Mouse (Mus musculus): ENCODE measurements around the gene Stard3nl. TPM values are rescaled to one million over a fixed set of nuclear protein-coding genes. Genes with fewer than 3 reads are reported as not detected.

Stard3nl gene
- polyA plus RNA-seq, 1 experiment from 2014 or later: 214 TPM

DNA sequence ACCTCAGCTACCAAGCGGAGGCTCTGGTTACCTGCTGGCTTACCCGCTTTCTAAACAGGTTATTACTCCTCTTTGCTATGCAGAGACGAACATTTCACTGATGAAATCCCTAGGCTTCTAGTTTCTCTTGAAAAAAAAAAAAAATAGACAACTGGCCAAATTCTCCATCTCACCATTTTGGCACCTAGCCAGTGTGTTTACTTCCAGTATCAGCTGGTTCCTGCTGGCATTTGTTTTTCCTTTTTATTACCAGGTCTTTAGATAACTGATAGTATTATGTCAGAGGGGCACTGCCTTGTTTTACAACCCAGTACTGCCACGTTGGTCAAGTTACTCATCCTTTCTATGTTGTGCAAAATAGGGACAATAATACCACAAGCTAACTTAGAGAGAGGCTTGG lies 5.3 kb downstream of the Stard3nl start:
- DNase-seq (ENCODE audit: low spot score) (no peak), ATAC-seq (ENCODE audit: low FRiP score) (no peak)
- no peaks in the 10 kb centered on the region for H3K27me3 ChIP-seq (ENCODE audit: control insufficient read depth, insufficient read depth, low read length)
- no peak overlapping the region for H3K9ac ChIP-seq
- WGBS: 70% methylated on average over 4 of the region's 4 CpGs
- H3K4me2 ChIP-seq (replicated peaks): no peak overlapping the region
- peaks cover 23% of the 10 kb centered on the region for H3K4me1 ChIP-seq (replicated peaks; ENCODE audit: control insufficient read depth, insufficient read depth, low read length)
- no peak overlapping the region for H3K27ac ChIP-seq
- H3K9me3 ChIP-seq (ENCODE audit: control insufficient read depth, low read length): no peaks in the 10 kb centered on the region
- H3K4me3 ChIP-seq (replicated peaks; ENCODE audit: low read length): no peak overlapping the region
- H3K36me3 ChIP-seq (replicated peaks; ENCODE audit: control insufficient read depth, insufficient read depth): no peaks in the 10 kb centered on the region

GRCm38 (mm10) chr13:19389896-19390295 lies 5.7 kb downstream of the Stard3nl start:
- WGBS: 38% methylated on average over 12 of the region's 12 CpGs
- Histone ChIP-seq H3K4me2 (replicated peaks) (no peak overlapping the region), H3K27ac (no peak overlapping the region), H3K9ac (no peak overlapping the region), H3K4me3 (replicated peaks; ENCODE audit: low read length) (no peak overlapping the region), H3K36me3 (replicated peaks; ENCODE audit: control insufficient read depth, insufficient read depth) (no peaks in the 10 kb centered on the region), H3K4me1 (replicated peaks; ENCODE audit: control insufficient read depth, insufficient read depth, low read length) (peaks cover 23% of the 10 kb centered on the region), H3K27me3 (ENCODE audit: control insufficient read depth, insufficient read depth, low read length) (no peaks in the 10 kb centered on the region), H3K9me3 (ENCODE audit: control insufficient read depth, low read length) (no peaks in the 10 kb centered on the region)
- no peak for DNase-seq (ENCODE audit: low spot score)
- no peak for ATAC-seq (ENCODE audit: low FRiP score)

- Histone ChIP-seq H3K4me2 (replicated peaks) (no peak overlapping the region), H3K27ac (no peak overlapping the region), H3K36me3 (replicated peaks; ENCODE audit: control insufficient read depth, insufficient read depth) (no peaks in the 10 kb centered on the region), H3K4me1 (replicated peaks; ENCODE audit: control insufficient read depth, insufficient read depth, low read length) (peaks cover 19% of the 10 kb centered on the region), H3K9ac (no peak overlapping the region), H3K9me3 (ENCODE audit: control insufficient read depth, low read length) (no peaks in the 10 kb centered on the region), H3K27me3 (ENCODE audit: control insufficient read depth, insufficient read depth, low read length) (no peaks in the 10 kb centered on the region), H3K4me3 (replicated peaks; ENCODE audit: low read length) (no peak overlapping the region)
- WGBS: 75% methylated on average over 1 of the region's 1 CpGs
- DNase-seq (ENCODE audit: low spot score) (no peak), ATAC-seq (ENCODE audit: low FRiP score) (no peak)
These were observed 6.2 kb downstream of the Stard3nl start for GRCm38 (mm10) chr13:19389434-19389833.

DNA sequence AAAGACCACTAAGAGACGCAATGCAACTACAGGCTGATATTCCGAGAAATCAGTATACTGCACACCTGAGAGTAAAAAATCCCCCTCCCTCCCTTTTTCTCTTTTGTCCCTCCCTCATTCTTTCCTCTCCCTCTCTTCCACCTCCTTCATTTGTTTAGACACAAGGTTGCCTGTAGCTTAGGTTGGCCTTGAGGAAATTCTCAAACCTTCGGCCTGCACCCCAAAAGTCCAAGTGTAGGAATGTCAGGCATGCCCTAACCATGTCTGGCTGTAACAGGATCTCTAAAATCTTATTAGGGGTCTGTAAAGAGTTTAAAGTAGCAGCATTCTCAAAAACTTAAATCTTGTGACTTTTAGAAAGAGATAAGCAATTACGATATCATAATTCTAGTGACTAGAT lies 10.4 kb downstream of the Stard3nl start:
- ATAC-seq (ENCODE audit: low FRiP score) (no peak), DNase-seq (ENCODE audit: low spot score) (no peak)
- 96% methylated on average over 4 of the region's 4 CpGs for WGBS
- no peak overlapping the region for H3K9ac ChIP-seq
- H3K4me1 ChIP-seq (replicated peaks; ENCODE audit: control insufficient read depth, insufficient read depth, low read length): no peaks in the 10 kb centered on the region
- no peaks in the 10 kb centered on the region for H3K36me3 ChIP-seq (replicated peaks; ENCODE audit: control insufficient read depth, insufficient read depth)
- H3K4me2 ChIP-seq (replicated peaks): no peak overlapping the region
- H3K4me3 ChIP-seq (replicated peaks; ENCODE audit: low read length): no peak overlapping the region
- no peaks in the 10 kb centered on the region for H3K9me3 ChIP-seq (ENCODE audit: control insufficient read depth, low read length)
- H3K27me3 ChIP-seq (ENCODE audit: control insufficient read depth, insufficient read depth, low read length): no peaks in the 10 kb centered on the region
- H3K27ac ChIP-seq: no peak overlapping the region

DNA sequence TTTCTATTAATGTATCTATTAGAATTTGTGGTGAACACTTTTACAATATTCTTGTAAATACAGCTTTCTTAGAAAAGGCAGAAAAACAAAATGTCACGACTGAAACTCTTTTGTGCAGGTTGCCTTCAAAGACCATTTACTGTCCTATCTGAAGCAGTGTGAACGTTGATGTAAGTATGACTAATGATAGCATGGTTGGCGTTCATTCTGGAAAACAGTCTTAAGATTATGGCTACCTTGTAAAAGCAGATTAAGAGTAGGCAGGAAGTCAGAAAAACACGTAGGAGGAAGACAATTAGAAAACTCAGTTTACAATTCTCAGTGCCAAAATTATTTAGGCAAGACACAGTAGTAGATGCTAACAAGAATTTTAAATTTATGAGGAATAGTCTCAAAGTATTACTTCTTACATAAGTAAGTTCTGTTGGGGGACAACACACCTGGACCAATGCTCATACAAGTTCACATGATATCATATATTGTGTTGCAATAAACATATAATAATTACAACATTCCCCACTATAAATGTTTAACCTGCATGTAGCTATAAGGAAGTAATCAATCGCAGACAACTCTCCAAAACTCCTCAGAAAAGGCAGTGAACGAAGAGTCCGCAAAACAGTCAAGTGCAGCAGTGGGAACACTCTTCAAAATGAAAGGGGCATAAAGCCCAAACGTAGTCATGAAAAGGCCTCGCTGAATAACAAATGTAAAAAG lies 14.3 kb downstream of the Stard3nl start:
- H3K4me3 ChIP-seq (replicated peaks; ENCODE audit: low read length): no peak overlapping the region
- no peak overlapping the region for H3K27ac ChIP-seq
- 85% methylated on average over 9 of the region's 9 CpGs for WGBS
- DNase-seq (ENCODE audit: low spot score): no peak
- H3K9me3 ChIP-seq (ENCODE audit: control insufficient read depth, low read length): no peaks in the 10 kb centered on the region
- H3K4me1 ChIP-seq (replicated peaks; ENCODE audit: control insufficient read depth, insufficient read depth, low read length): 0 out of 2 replicates have a peak, but pooled peaks cover 2% of the 10 kb centered on the region
- H3K4me2 ChIP-seq (replicated peaks): no peak overlapping the region
- H3K27me3 ChIP-seq (ENCODE audit: control insufficient read depth, insufficient read depth, low read length): no peaks in the 10 kb centered on the region
- no peak overlapping the region for H3K9ac ChIP-seq
- ATAC-seq (ENCODE audit: low FRiP score): no peak
- H3K36me3 ChIP-seq (replicated peaks; ENCODE audit: control insufficient read depth, insufficient read depth): 0 out of 2 replicates have a peak, but pooled peaks cover 3% of the 10 kb centered on the region

DNA sequence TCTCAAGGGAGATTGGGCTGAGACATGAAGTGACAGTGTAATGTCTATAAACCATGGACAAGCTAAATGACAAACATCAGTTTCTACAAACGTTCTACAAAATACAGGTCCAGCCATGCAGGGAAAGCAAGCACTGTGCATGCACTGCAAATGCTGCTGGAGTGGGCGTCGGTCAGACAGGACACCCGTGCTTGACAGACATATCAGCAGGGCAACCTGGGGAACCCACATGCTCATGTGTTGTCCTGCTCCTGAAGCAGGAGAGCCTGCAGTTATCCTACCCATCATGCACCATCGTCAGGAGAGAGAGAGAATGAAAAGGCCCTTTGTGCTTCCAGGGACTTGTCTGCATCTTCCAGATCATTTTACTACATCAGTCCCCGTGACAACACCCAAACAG lies 16.3 kb downstream of the Stard3nl start:
- Histone ChIP-seq H3K4me1 (replicated peaks; ENCODE audit: control insufficient read depth, insufficient read depth, low read length) (0 out of 2 replicates have a peak, but pooled peaks cover 2% of the 10 kb centered on the region), H3K9ac (no peak overlapping the region), H3K27me3 (ENCODE audit: control insufficient read depth, insufficient read depth, low read length) (no peaks in the 10 kb centered on the region), H3K4me2 (replicated peaks) (no peak overlapping the region), H3K9me3 (ENCODE audit: control insufficient read depth, low read length) (no peaks in the 10 kb centered on the region), H3K27ac (no peak overlapping the region), H3K36me3 (replicated peaks; ENCODE audit: control insufficient read depth, insufficient read depth) (peaks cover 13% of the 10 kb centered on the region), H3K4me3 (replicated peaks; ENCODE audit: low read length) (no peak overlapping the region)
- 71% methylated on average over 6 of the region's 6 CpGs for WGBS
- ATAC-seq (ENCODE audit: low FRiP score) (no peak), DNase-seq (ENCODE audit: low spot score) (no peak)

DNA sequence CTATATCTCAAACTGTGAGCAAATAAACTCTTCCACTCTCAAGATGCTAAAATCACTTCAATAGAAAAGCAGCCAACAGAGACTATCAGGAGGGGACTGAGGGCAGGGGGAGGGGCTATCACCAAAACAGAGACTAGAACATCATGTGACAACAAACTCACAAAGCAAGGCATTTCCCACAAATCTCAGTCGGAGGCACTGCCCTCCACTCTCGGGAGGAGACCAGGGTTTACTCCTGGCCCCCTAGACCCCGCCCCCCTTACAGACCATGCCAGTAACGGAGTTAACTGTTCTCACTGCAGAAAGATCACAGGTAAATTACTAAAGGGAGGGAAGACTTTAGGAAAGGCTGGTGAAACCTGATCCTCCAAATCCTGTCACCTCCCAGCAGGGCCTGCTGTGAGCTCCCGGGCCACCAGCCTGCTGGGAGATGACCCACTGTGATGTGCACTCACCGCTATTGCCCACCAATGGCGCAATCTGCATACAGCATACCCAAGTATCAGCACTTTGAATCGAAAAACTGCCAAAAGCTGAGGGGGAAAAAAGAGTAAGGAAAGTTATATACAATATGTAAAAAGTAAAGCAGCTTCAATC lies 23.4 kb downstream of the Stard3nl start:
- Histone ChIP-seq H3K27me3 (ENCODE audit: control insufficient read depth, insufficient read depth, low read length) (no peaks in the 10 kb centered on the region), H3K4me2 (replicated peaks) (no peak overlapping the region), H3K9ac (no peak overlapping the region), H3K4me1 (replicated peaks; ENCODE audit: control insufficient read depth, insufficient read depth, low read length) (no peaks in the 10 kb centered on the region), H3K9me3 (ENCODE audit: control insufficient read depth, low read length) (no peaks in the 10 kb centered on the region), H3K27ac (no peak overlapping the region), H3K36me3 (replicated peaks; ENCODE audit: control insufficient read depth, insufficient read depth) (peaks cover 80% of the 10 kb centered on the region), H3K4me3 (replicated peaks; ENCODE audit: low read length) (no peak overlapping the region)
- no peak for DNase-seq (ENCODE audit: low spot score)
- WGBS: 16% methylated on average over 8 of the region's 8 CpGs
- no peak for ATAC-seq (ENCODE audit: low FRiP score)

- ATAC-seq (ENCODE audit: low FRiP score) (no peak), DNase-seq (ENCODE audit: low spot score) (no peak)
- H3K4me1 ChIP-seq (replicated peaks; ENCODE audit: control insufficient read depth, insufficient read depth, low read length): no peaks in the 10 kb centered on the region
- H3K9me3 ChIP-seq (ENCODE audit: control insufficient read depth, low read length): no peaks in the 10 kb centered on the region
- WGBS: 90% methylated on average over 6 of the region's 6 CpGs
- no peak overlapping the region for H3K4me2 ChIP-seq (replicated peaks)
- no peak overlapping the region for H3K27ac ChIP-seq
- H3K4me3 ChIP-seq (replicated peaks; ENCODE audit: low read length): no peak overlapping the region
- H3K36me3 ChIP-seq (replicated peaks; ENCODE audit: control insufficient read depth, insufficient read depth): peaks cover 87% of the 10 kb centered on the region
- no peak overlapping the region for H3K9ac ChIP-seq
- no peaks in the 10 kb centered on the region for H3K27me3 ChIP-seq (ENCODE audit: control insufficient read depth, insufficient read depth, low read length)
These were observed 26.8 kb downstream of the Stard3nl start for GRCm38 (mm10) chr13:19368817-19369216.

DNA sequence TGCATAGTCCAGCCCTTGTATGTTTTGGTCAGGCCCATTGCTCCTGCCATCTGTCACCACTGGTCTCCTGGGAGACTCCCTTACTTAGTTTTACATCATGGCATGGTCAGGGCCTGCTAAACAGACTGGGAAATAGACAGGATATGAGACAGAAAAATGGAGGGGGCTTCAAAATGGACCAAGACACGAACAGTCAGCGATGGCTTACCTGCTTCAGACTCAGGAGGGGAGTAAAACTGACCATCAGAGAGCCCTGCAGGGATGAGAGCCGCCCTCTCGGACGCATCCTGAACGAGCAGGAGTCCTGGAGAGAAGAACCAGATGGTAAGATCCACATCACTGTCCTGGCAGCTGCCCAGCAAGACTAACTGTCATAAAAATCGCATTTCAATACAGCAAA lies 28.1 kb downstream of the Stard3nl start:
- no peaks in the 10 kb centered on the region for H3K9me3 ChIP-seq (ENCODE audit: control insufficient read depth, low read length)
- H3K9ac ChIP-seq: no peak overlapping the region
- WGBS: 69% methylated on average over 7 of the region's 7 CpGs
- no peak overlapping the region for H3K4me2 ChIP-seq (replicated peaks)
- H3K27me3 ChIP-seq (ENCODE audit: control insufficient read depth, insufficient read depth, low read length): no peaks in the 10 kb centered on the region
- no peak overlapping the region for H3K27ac ChIP-seq
- no peak overlapping the region for H3K4me3 ChIP-seq (replicated peaks; ENCODE audit: low read length)
- no peaks in the 10 kb centered on the region for H3K4me1 ChIP-seq (replicated peaks; ENCODE audit: control insufficient read depth, insufficient read depth, low read length)
- peaks cover 88% of the 10 kb centered on the region for H3K36me3 ChIP-seq (replicated peaks; ENCODE audit: control insufficient read depth, insufficient read depth)
- no peak for ATAC-seq (ENCODE audit: low FRiP score)
- DNase-seq (ENCODE audit: low spot score): no peak

Measured in hindbrain, embryonic 14.5 days (tissue).